Mouse (Mus musculus) gastrocnemius, adult 18-20 months (tissue): ENCODE results near the gene Cdc14a. TPM values are rescaled to one million over a fixed set of nuclear protein-coding genes. Genes with fewer than 3 reads are reported as not detected.

Source experiments
- total RNA-seq, 2 experiments: library from RNA; stranded (reverse); gene quantifications; 2 replicates each; pipeline ENCODE4 v1.2.3; 2021

Gene Cdc14a
- total RNA-seq, 2 experiments from 2014 or later: 9.4 to 16.7 TPM

Other genes with a start within 250 kb of the Cdc14a start
- not detected for gene Gpr88, start 170.5 kb downstream of the Cdc14a start, total RNA-seq
- 10 to 100 TPM; 21.7 to 25.8 TPM for gene Rtca, start 84.2 kb upstream of the Cdc14a start, total RNA-seq
- gene Dbt, start 89.0 kb upstream of the Cdc14a start, total RNA-seq: 10 to 100 TPM; 26.3 to 30.3 TPM
- gene Lrrc39, start 138.9 kb upstream of the Cdc14a start, total RNA-seq: 10 to 100 TPM; 49.0 to 51.8 TPM
- 1 to 10 TPM; 1.6 to 2.0 TPM for gene Sass6, start 170.9 kb upstream of the Cdc14a start, total RNA-seq
- 1 to 10 TPM; 3.3 to 4.6 TPM for gene Trmt13, start 190.6 kb upstream of the Cdc14a start, total RNA-seq
- gene Mfsd14a, start 238.6 kb upstream of the Cdc14a start, total RNA-seq: 10 to 100 TPM; 10.5 to 11.0 TPM